Mouse (Mus musculus): Measurements from ENCODE around the gene Vmn2r115. TPM values are rescaled to one million over a fixed set of nuclear protein-coding genes. Genes with fewer than 3 reads are reported as not detected.
"Not testable (repeated sequence)": the region's sequence is repeated elsewhere in the genome, so short reads cannot be mapped to it uniquely, and the experiment has no call there.

Vmn2r115 gene
- polyA plus RNA-seq (2015; fragmentation: Nextera tagmentation; extraction: Ambion mirVana) = not detected in 2 replicates

DNA sequence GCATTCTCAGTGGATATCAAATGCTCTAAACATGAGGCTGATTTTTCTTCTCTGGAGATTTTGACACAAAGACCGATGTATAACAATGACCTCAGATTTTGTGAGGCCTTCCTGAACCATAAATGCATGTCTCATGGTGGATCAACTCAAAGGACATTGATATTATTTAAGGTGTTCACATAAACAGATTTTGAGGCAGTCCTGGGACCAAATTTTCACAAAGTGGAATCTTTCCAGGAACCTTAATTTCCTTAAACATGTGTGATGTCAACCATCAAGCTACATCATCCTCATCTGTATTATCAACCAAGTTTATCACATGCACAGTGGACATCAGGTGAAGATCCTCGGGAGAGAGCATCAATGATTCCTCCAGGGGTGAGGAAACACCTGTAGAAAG is at the start of gene Vmn2r115:
Gene Vmn2r115, plus strand, starts transcription at position 301 of the 400 bp plus-strand sequence.
- H3K9me3 ChIP-seq (replicated peaks; ENCODE audit: control insufficient read depth, low read length); H3K4me3 ChIP-seq (ENCODE audit: low read length); H3K27ac ChIP-seq (ENCODE audit: low read length); H3K36me3 ChIP-seq (ENCODE audit: control insufficient read depth, insufficient read depth); H3K27me3 ChIP-seq (ENCODE audit: control insufficient read depth, insufficient read depth, low read length); H3K4me2 ChIP-seq (ENCODE audit: low read depth, low read length); H3K9ac ChIP-seq (ENCODE audit: low read length); ATAC-seq (replicated peaks; ENCODE audit: extremely low read depth, insufficient read depth, low FRiP score); H3K4me1 ChIP-seq (ENCODE audit: control insufficient read depth, insufficient read depth, low read length): not testable (repeated sequence)
- WGBS = 49% methylated on average over 2 of the region's 2 CpGs

DNA sequence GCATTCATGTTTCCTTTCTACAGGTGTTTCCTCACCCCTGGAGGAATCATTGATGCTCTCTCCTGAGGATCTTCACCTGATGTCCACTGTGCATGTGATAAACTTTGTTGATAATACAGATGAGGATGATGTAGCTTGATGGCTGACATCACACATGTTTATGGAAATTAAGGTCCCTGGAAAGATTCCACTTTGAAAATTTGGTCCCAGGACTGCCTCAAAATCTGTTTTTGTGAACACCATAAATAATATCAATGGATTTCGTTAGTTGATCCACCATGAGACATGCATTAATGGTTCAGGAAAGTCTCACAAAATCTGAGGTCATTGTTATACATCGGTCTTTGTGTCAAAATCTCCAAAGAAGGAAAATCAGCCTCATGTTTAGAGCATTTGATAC is 31.1 kb upstream of the Vmn2r115 start, which contains the start of gene Vmn2r114:
Gene Vmn2r114, minus strand, starts transcription at position 101 of the 400 bp plus-strand sequence.
- 53% methylated on average over 2 of the region's 2 CpGs for WGBS

GRCm38 (mm10) chr17:23330657-23331056 is 12.9 kb upstream of the Vmn2r115 start:
- no peak overlapping the region for H3K27ac ChIP-seq (ENCODE audit: low read length)
- no peak overlapping the region for H3K4me2 ChIP-seq (ENCODE audit: low read depth, low read length)
- no peaks in the 10 kb centered on the region for H3K36me3 ChIP-seq (ENCODE audit: control insufficient read depth, insufficient read depth)
- peaks cover 9% of the 10 kb centered on the region; the same call in 1 of the 2 replicates for H3K9me3 ChIP-seq (replicated peaks; ENCODE audit: control insufficient read depth, low read length)
- no peak overlapping the region for H3K4me3 ChIP-seq (ENCODE audit: low read length)
- 73% methylated on average over 6 of the region's 6 CpGs for WGBS
- no peak overlapping the region for H3K9ac ChIP-seq (ENCODE audit: low read length)
- no peaks in the 10 kb centered on the region for H3K27me3 ChIP-seq (ENCODE audit: control insufficient read depth, insufficient read depth, low read length)
- no peak for ATAC-seq (replicated peaks; ENCODE audit: extremely low read depth, insufficient read depth, low FRiP score)
- H3K4me1 ChIP-seq (ENCODE audit: control insufficient read depth, insufficient read depth, low read length) = no peaks in the 10 kb centered on the region

More for the DNA sequence above, 31.1 kb upstream of the Vmn2r115 start, which contains the start of gene Vmn2r114:
- not testable (repeated sequence) for H3K4me1 ChIP-seq (ENCODE audit: control insufficient read depth, insufficient read depth, low read length); H3K4me3 ChIP-seq (ENCODE audit: low read length); H3K4me2 ChIP-seq (ENCODE audit: low read depth, low read length); H3K36me3 ChIP-seq (ENCODE audit: control insufficient read depth, insufficient read depth); H3K27ac ChIP-seq (ENCODE audit: low read length); ATAC-seq (replicated peaks; ENCODE audit: extremely low read depth, insufficient read depth, low FRiP score); H3K9ac ChIP-seq (ENCODE audit: low read length); H3K27me3 ChIP-seq (ENCODE audit: control insufficient read depth, insufficient read depth, low read length); H3K9me3 ChIP-seq (replicated peaks; ENCODE audit: control insufficient read depth, low read length)

DNA sequence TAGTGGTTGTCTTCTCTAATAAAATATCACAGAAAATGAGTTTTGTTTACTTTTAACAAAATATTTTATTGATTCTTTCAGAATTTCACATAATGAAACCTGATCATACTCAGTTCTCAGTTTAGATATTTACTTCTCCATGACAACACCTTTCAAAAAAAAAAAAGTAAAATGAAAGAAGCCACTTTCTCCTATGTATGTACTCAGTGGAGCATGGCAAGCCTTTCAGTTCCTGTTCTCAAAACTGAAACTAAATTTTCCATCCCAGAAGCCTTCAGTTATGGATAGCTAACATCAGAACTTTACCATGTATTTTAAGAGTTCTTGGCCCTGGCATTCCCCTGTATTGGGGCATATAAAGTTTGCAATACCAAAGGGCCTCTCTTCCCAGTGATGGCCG is 8.1 kb downstream of the Vmn2r115 start:
- Histone ChIP-seq H3K27me3 (ENCODE audit: control insufficient read depth, insufficient read depth, low read length) (no peaks in the 10 kb centered on the region), H3K4me2 (ENCODE audit: low read depth, low read length) (no peak overlapping the region), H3K36me3 (ENCODE audit: control insufficient read depth, insufficient read depth) (no peaks in the 10 kb centered on the region), H3K9me3 (replicated peaks; ENCODE audit: control insufficient read depth, low read length) (no peaks in the 10 kb centered on the region), H3K9ac (ENCODE audit: low read length) (no peak overlapping the region), H3K4me3 (ENCODE audit: low read length) (no peak overlapping the region), H3K27ac (ENCODE audit: low read length) (no peak overlapping the region), H3K4me1 (ENCODE audit: control insufficient read depth, insufficient read depth, low read length) (no peaks in the 10 kb centered on the region)
- WGBS = 40% methylated on average over 1 of the region's 1 CpGs
- no peak for ATAC-seq (replicated peaks; ENCODE audit: extremely low read depth, insufficient read depth, low FRiP score)

GRCm38 (mm10) chr17:23384304-23384703 is 40.8 kb downstream of the Vmn2r115 start, which contains the start of gene Vmn2r116:
TSS of gene Vmn2r116 (plus strand) at chr17:23384604.
- not testable (repeated sequence) for H3K36me3 ChIP-seq (ENCODE audit: control insufficient read depth, insufficient read depth); H3K9ac ChIP-seq (ENCODE audit: low read length); ATAC-seq (replicated peaks; ENCODE audit: extremely low read depth, insufficient read depth, low FRiP score); H3K27me3 ChIP-seq (ENCODE audit: control insufficient read depth, insufficient read depth, low read length); H3K4me1 ChIP-seq (ENCODE audit: control insufficient read depth, insufficient read depth, low read length); H3K4me3 ChIP-seq (ENCODE audit: low read length); H3K27ac ChIP-seq (ENCODE audit: low read length); H3K4me2 ChIP-seq (ENCODE audit: low read depth, low read length); H3K9me3 ChIP-seq (replicated peaks; ENCODE audit: control insufficient read depth, low read length)

Other genes starting within 250 kb of the Vmn2r115 start
- gene Zfp40, start 150.5 kb upstream of the Vmn2r115 start, polyA plus RNA-seq (2015; fragmentation: Nextera tagmentation; extraction: Ambion mirVana) = 8.5 and 9.6 TPM in 2 replicates
- 0.01 TPM in 1 of 2 replicates, not detected in the other for gene Vmn2r114, start 31.2 kb upstream of the Vmn2r115 start, polyA plus RNA-seq (2015; fragmentation: Nextera tagmentation; extraction: Ambion mirVana)
- not detected in 2 replicates for gene Vmn2r116, start 40.9 kb downstream of the Vmn2r115 start, polyA plus RNA-seq (2015; fragmentation: Nextera tagmentation; extraction: Ambion mirVana)
- not detected in 2 replicates for gene Vmn2r117, start 136.0 kb downstream of the Vmn2r115 start, polyA plus RNA-seq (2015; fragmentation: Nextera tagmentation; extraction: Ambion mirVana)
- gene Zfp213, start 220.5 kb downstream of the Vmn2r115 start, polyA plus RNA-seq (2015; fragmentation: Nextera tagmentation; extraction: Ambion mirVana) = 12.9 and 14.5 TPM in 2 replicates